Comparison of ENCODE assay signal across 11 mouse cellular contexts in genomic region chr5:116456796-116457515, GRCm38 (mm10). TPM values are rescaled to one million over a fixed set of nuclear protein-coding genes. Genes with fewer than 3 reads are reported as not detected.
DNase-seq lines count a peak whose midpoint lies in the region; ATAC-seq and TF ChIP-seq lines count a peak whose summit lies in the region.
"Had no signal": no experiment of that assay in that cellular context is flagged by ENCODE, and none has a peak within 500 bp of the region (broad histone marks: within the 10 kb centered on the region; RNA-seq: fewer than 3 reads in every experiment).

No protein-coding gene starts in this region.

- peak overlapping the region; percentile 50 for H3K4me2 ChIP-seq in heart, embryonic 13.5 days
- H3K4me2 ChIP-seq in liver, embryonic 11.5 days = 0 out of 2 replicates have a peak overlapping the region, but pooled peaks have one; percentile 6
- no peak overlapping the region for H3K4me2 ChIP-seq in liver, embryonic 12.5 days
- 0 out of 2 replicates have a peak overlapping the region, but pooled peaks have one; percentile 29 for H3K4me2 ChIP-seq in intestine, embryonic 15.5 days (replicated peaks)

- DNase-seq in heart, adult 11 months = no peak
- no peak for DNase-seq in liver, embryonic 11.5 days (ENCODE audit: low spot score)
- DNase-seq in ES-E14 (ENCODE audit: low read depth, low spot score) = no peak
- no peak for DNase-seq in urinary bladder, adult 18-20 months (ENCODE audit: low spot score in 2 of 2)
- DNase-seq in frontal cortex, postnatal 10 days (ENCODE audit: low spot score in 2 of 2) = no peak
- DNase-seq: cerebellum, adult 2 months; heart, postnatal 14 days had no signal

- in situ Hi-C loops in ES-E14 (cut with MboI; ENCODE audit: low sequenced_read_pairs in 2 of 2, unreplicated experiment in 2 of 2) = no loop called here

- H3K4me3 ChIP-seq in heart, embryonic 13.5 days = peak overlapping the region; percentile 38
- H3K4me3 ChIP-seq in liver, embryonic 11.5 days (ENCODE audit: low read depth, low read length) = no peak overlapping the region
- no peak overlapping the region for H3K4me3 ChIP-seq in liver, embryonic 12.5 days
- peak overlapping the region; percentile 4 to 56; a peak in 3 of 4 replicates for H3K4me3 ChIP-seq in ES-E14 (ENCODE audit: insufficient read depth in 1 of 2, low read depth in 1 of 2, low read length in 2 of 2, poor library complexity in 1 of 2, severe bottlenecking in 1 of 2)
- no peak overlapping the region for H3K4me3 ChIP-seq in intestine, embryonic 15.5 days (replicated peaks)

- no peak overlapping the region for H3K27ac ChIP-seq in heart, embryonic 13.5 days (replicated peaks)
- H3K27ac ChIP-seq in liver, embryonic 11.5 days (ENCODE audit: low read depth, low read length) = no peak overlapping the region
- H3K27ac ChIP-seq in liver, embryonic 12.5 days = no peak overlapping the region
- H3K27ac ChIP-seq in ES-E14 (ENCODE audit: insufficient read depth, low read depth, low read length, poor library complexity, severe bottlenecking) = no peak overlapping the region
- no peak overlapping the region for H3K27ac ChIP-seq in intestine, embryonic 15.5 days

- H3K9me3 ChIP-seq in heart, embryonic 13.5 days = no peaks in the 10 kb centered on the region
- H3K9me3 ChIP-seq in liver, embryonic 11.5 days (ENCODE audit: control insufficient read depth, low read length) = no peaks in the 10 kb centered on the region
- H3K9me3 ChIP-seq in liver, embryonic 12.5 days (replicated peaks) = no peaks in the 10 kb centered on the region
- no peaks in the 10 kb centered on the region for H3K9me3 ChIP-seq in ES-E14 (ENCODE audit: control insufficient read depth, insufficient read depth, low read depth, low read length)
- H3K9me3 ChIP-seq in intestine, embryonic 15.5 days = no peaks in the 10 kb centered on the region

- ATAC-seq in heart, embryonic 13.5 days (ENCODE audit: extremely low read depth, insufficient number of reproducible peaks, low FRiP score, low TSS enrichment) = no peak
- ATAC-seq in liver, embryonic 11.5 days (replicated peaks; ENCODE audit: low FRiP score) = no peak
- no peak for ATAC-seq in liver, embryonic 12.5 days
- ATAC-seq in intestine, embryonic 15.5 days = no peak
- ATAC-seq: midbrain, embryonic 16.5 days had no signal

- WGBS in heart, embryonic 13.5 days = 26% methylated on average over 10 of the region's 10 CpGs
- 32% methylated on average over 10 of the region's 10 CpGs for WGBS in liver, embryonic 11.5 days
- 23% methylated on average over 10 of the region's 10 CpGs for WGBS in liver, embryonic 12.5 days (ENCODE audit: insufficient replicate concordance)
- 32% methylated on average over 10 of the region's 10 CpGs for WGBS in intestine, embryonic 15.5 days

- H3K36me3 ChIP-seq in heart, embryonic 13.5 days = no peaks in the 10 kb centered on the region
- no peaks in the 10 kb centered on the region for H3K36me3 ChIP-seq in liver, embryonic 11.5 days (ENCODE audit: control insufficient read depth, insufficient read depth, low read length)
- H3K36me3 ChIP-seq in liver, embryonic 12.5 days = no peaks in the 10 kb centered on the region
- no peaks in the 10 kb centered on the region for H3K36me3 ChIP-seq in ES-E14 (ENCODE audit: control insufficient read depth, insufficient read depth, low read length, poor library complexity, severe bottlenecking)
- no peaks in the 10 kb centered on the region for H3K36me3 ChIP-seq in intestine, embryonic 15.5 days

- peaks cover 3% of the 10 kb centered on the region; the same call in 1 of the 2 replicates for H3K4me1 ChIP-seq in heart, embryonic 13.5 days
- H3K4me1 ChIP-seq in liver, embryonic 11.5 days (replicated peaks; ENCODE audit: control insufficient read depth, insufficient read depth, low read length) = no peaks in the 10 kb centered on the region
- H3K4me1 ChIP-seq in liver, embryonic 12.5 days = peaks cover 4% of the 10 kb centered on the region; the same call in 1 of the 2 replicates
- peaks cover 16 to 18% of the 10 kb centered on the region in 2 experiments for H3K4me1 ChIP-seq in ES-E14 (ENCODE audit: control insufficient read depth in 2 of 2, insufficient read depth in 2 of 2, low read length in 2 of 2, poor library complexity in 1 of 2)
- 0 out of 2 replicates have a peak, but pooled peaks cover 4% of the 10 kb centered on the region for H3K4me1 ChIP-seq in intestine, embryonic 15.5 days (replicated peaks)

- 0 out of 2 replicates have a peak overlapping the region, but pooled peaks have one; percentile 8 for H3K9ac ChIP-seq in heart, embryonic 13.5 days
- H3K9ac ChIP-seq in liver, embryonic 11.5 days (ENCODE audit: low read depth, low read length) = no peak overlapping the region
- H3K9ac ChIP-seq in liver, embryonic 12.5 days = no peak overlapping the region
- H3K9ac ChIP-seq in ES-E14 (ENCODE audit: insufficient read depth, low read depth, low read length, poor library complexity, severe bottlenecking) = 0 out of 2 replicates have a peak overlapping the region, but pooled peaks have one; percentile 14
- H3K9ac ChIP-seq in intestine, embryonic 15.5 days = no peak overlapping the region

- H3K27me3 ChIP-seq in heart, embryonic 13.5 days (replicated peaks) = peaks cover 3% of the 10 kb centered on the region; the same call in 1 of the 2 replicates
- H3K27me3 ChIP-seq in liver, embryonic 11.5 days (replicated peaks; ENCODE audit: control insufficient read depth, insufficient read depth, low read length) = 0 out of 2 replicates have a peak, but pooled peaks cover 6% of the 10 kb centered on the region
- H3K27me3 ChIP-seq in liver, embryonic 12.5 days (replicated peaks) = peaks cover 11% of the 10 kb centered on the region; the same call in 1 of the 2 replicates
- no peaks in the 10 kb centered on the region for H3K27me3 ChIP-seq in intestine, embryonic 15.5 days (replicated peaks)

TF ChIP-seq in ES-E14, 5 proteins besides CTCF, POLR2A, EP300 and RAD21:
- TF ChIP-seq ZC3H11A (IDR thresholded peaks at IDR 0.05; ENCODE audit: borderline replicate concordance, low read depth, low read length) (no peak), MAFK (IDR thresholded peaks at IDR 0.05; ENCODE audit: insufficient read depth, low read depth, low read length) (no peak), ZNF384 (IDR thresholded peaks at IDR 0.05; ENCODE audit: low read depth, low read length) (no peak), CHD2 (IDR thresholded peaks at IDR 0.05; ENCODE audit: low read depth, low read length) (no peak)

RNA-seq across cellular contexts. Expression of gene Hspb8, which starts 34.3 kb away (rescaled TPM):
- 30.6 and 32.6 TPM in 2 replicates for polyA plus RNA-seq in heart, embryonic 13.5 days (2015; fragmentation: Nextera tagmentation; extraction: Ambion mirVana)
- 2.6 and 3.5 TPM in 2 replicates for polyA plus RNA-seq in liver, embryonic 11.5 days (2014; fragmentation: Nextera tagmentation; extraction: Ambion mirVana)
- polyA plus RNA-seq in liver, embryonic 12.5 days (2016; fragmentation: Nextera tagmentation; extraction: Ambion mirVana) = 1.2 and 1.5 TPM in 2 replicates
- total RNA-seq in ES-E14 (2012; rRNA removed) = 11.8 and 29.1 TPM in 2 replicates
- polyA plus RNA-seq in intestine, embryonic 15.5 days (2015; fragmentation: Nextera tagmentation; extraction: Ambion mirVana) = 11.4 and 12.1 TPM in 2 replicates

Comparison
In these comparisons a context has a peak if more than half of its experiments do, and no peak if none do; other contexts are left out.
1. H3K4me3 ChIP-seq: peak in heart, embryonic 13.5 days (single experiment) and ES-E14 (2 of 2); none in liver, embryonic 11.5 days (single experiment), liver, embryonic 12.5 days (single experiment) and intestine, embryonic 15.5 days (single experiment).
2. H3K9ac ChIP-seq: peak in heart, embryonic 13.5 days (single experiment) and ES-E14 (single experiment); none in liver, embryonic 11.5 days (single experiment), liver, embryonic 12.5 days (single experiment) and intestine, embryonic 15.5 days (single experiment).